Mouse (Mus musculus) gastrocnemius, postnatal 25 days (tissue): ENCODE measurements at regions not wholly inside any gene's neighbourhood (a gene's known extent, or its start where the extent isn't known, plus 50 kb on each side); places are given as distances from the start of the nearest gene placed in this dataset.
A peak's percentile ranks its signal among the peaks of the same experiment; 100 is the strongest.

Experiments used
- DNase-seq: peaks from one replicate; pipeline ENCODE4 v3.0.0; 2022

GRCm38 (mm10) chr16:76232680-76233079 is 140.9 kb downstream of the Nrip1 start:
- no peak for DNase-seq

- no peak for DNase-seq
Measured at GRCm38 (mm10) chr16:76232174-76232573, 141.5 kb downstream of the Nrip1 start.

GRCm38 (mm10) chr16:76230516-76231302 is 142.9 kb downstream of the Nrip1 start:
- DNase-seq: no peak

GRCm38 (mm10) chr16:76228451-76228850 is 145.2 kb downstream of the Nrip1 start:
- no peak for DNase-seq

- no peak for DNase-seq
Measured at GRCm38 (mm10) chr16:76226446-76226845, 147.2 kb downstream of the Nrip1 start.

GRCm38 (mm10) chr16:76225587-76226226 is 147.9 kb downstream of the Nrip1 start:
- no peak for DNase-seq

- DNase-seq: no peak
Measured at GRCm38 (mm10) chr16:76224901-76225586, 148.6 kb downstream of the Nrip1 start.

- DNase-seq: no peak
Measured at GRCm38 (mm10) chr16:76223716-76224115, 149.9 kb downstream of the Nrip1 start.

GRCm38 (mm10) chr16:76222960-76223359 is 150.7 kb downstream of the Nrip1 start:
- DNase-seq: no peak

GRCm38 (mm10) chr16:76220466-76220865 is 153.2 kb downstream of the Nrip1 start:
- no peak for DNase-seq

GRCm38 (mm10) chr16:76219233-76219632 is 154.4 kb downstream of the Nrip1 start:
- DNase-seq: no peak

- DNase-seq: no peak
Measured at GRCm38 (mm10) chr16:76218310-76219170, 155.1 kb downstream of the Nrip1 start.

GRCm38 (mm10) chr16:76216184-76216583 is 157.4 kb downstream of the Nrip1 start:
- DNase-seq: no peak

- DNase-seq: no peak
Measured at GRCm38 (mm10) chr16:76215558-76215957, 158.1 kb downstream of the Nrip1 start.

GRCm38 (mm10) chr16:76201773-76202571 is 171.7 kb downstream of the Nrip1 start:
- peak; percentile 30 for DNase-seq

- no peak for DNase-seq
Measured at GRCm38 (mm10) chr16:76200801-76201728, 172.6 kb downstream of the Nrip1 start.

GRCm38 (mm10) chr16:76200268-76200667 is 173.4 kb downstream of the Nrip1 start:
- no peak for DNase-seq

GRCm38 (mm10) chr16:76199006-76199405 is 174.6 kb downstream of the Nrip1 start:
- DNase-seq: no peak

GRCm38 (mm10) chr16:76194291-76194690 is 172.2 kb upstream of the Samsn1 start:
- no peak for DNase-seq

GRCm38 (mm10) chr16:76191135-76191534 is 169.1 kb upstream of the Samsn1 start:
- no peak for DNase-seq
